Mouse (Mus musculus) left cerebral cortex, adult 11 months (tissue): Measurements from ENCODE around the gene Tead3.

Source experiments
- DNase-seq: peaks from one replicate; pipeline ENCODE4 v3.0.0; 2022; ENCODE audit warnings: low spot score

Tead3 gene

GRCm38 (mm10) chr17:28308297-28309195 lies 42.1 kb downstream of the Tead3 start:
- DNase-seq = peak; percentile 79

GRCm38 (mm10) chr17:28305172-28305571 lies 45.4 kb downstream of the Tead3 start:
- DNase-seq = no peak

DNA sequence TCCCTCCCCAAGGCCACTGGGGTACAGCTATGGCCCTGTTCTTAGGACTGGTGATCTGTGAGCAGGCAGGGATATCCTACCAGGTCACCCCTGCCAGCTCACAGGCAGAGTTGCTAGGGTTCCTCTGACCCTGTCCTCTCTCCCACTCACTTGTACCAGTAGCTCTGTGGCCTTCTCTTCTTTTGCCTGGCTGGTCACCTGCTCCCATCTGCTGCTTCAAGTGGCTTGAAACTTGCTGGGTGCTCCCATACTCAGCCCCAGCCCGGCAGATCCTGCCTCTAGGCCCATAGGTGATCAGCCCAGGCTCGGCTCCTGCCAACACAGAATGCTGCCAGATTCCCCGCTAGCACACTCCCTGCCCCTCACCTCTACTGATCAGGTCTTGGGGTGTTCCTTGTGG lies 49.8 kb downstream of the Tead3 start:
- no peak for DNase-seq

DNA sequence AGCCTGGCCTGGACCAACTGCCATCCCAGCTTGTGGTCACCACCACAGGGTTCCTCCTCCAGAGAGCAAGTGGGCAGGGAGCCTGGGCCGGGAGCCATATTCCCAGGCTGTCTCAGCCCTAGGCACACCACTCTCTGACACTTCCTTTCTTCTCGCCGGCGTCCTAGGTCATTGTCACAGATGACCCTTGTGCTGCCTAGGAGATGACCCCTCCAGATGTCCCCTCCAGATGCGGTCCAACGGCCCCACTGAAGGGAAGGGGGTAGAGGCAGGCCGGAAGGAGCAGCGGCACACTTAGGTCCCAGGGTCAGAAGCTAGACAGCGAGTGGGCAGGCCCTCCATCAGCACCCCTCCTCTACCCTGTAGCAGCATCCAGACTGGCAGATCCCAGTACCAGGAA lies 50.3 kb downstream of the Tead3 start:
- no peak for DNase-seq

DNA sequence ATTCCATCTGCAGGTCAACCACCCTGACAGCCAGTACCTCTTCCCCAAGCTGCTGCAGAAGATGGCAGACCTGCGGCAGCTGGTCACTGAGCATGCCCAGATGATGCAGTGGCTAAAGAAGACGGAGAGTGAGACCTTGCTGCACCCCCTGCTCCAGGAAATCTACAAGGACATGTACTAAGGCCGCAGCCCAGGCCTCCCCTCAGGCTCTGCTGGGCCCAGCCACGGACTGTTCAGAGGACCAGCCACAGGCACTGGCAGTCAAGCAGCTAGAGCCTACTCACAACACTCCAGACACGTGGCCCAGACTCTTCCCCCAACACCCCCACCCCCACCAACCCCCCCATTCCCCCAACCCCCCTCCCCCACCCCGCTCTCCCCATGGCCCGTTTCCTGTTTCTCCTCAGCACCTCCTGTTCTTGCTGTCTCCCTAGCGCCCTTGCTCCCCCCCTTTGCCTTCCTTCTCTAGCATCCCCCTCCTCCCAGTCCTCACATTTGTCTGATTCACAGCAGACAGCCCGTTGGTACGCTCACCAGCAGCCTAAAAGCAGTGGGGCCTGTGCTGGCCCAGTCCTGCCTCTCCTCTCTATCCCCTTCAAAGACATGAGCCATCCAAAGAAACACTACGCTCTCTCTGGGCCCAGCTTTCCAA lies 50.8 kb downstream of the Tead3 start:
- no peak for DNase-seq

DNA sequence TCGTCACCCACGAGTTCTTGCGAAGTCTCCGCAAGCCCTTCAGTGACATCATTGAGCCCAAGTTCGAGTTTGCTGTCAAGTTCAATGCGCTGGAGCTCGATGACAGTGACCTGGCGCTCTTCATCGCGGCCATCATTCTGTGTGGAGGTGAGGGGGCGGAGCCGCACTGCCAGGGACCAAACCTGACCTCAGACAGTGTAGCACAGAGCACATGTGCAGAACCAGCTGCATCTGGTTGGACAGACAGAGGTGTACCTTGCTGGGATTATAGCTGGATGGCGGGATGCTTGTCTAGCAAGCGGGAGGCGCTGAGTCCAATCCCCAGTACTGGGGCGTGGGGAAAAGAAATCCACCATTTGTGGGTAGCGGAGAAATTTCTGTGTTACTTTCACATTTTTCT lies 51.7 kb downstream of the Tead3 start:
- no peak for DNase-seq

GRCm38 (mm10) chr17:28294449-28295333 lies 55.9 kb downstream of the Tead3 start:
- peak; percentile 40 for DNase-seq

- DNase-seq = no peak
Measured at GRCm38 (mm10) chr17:28293716-28294115, 56.9 kb downstream of the Tead3 start.

GRCm38 (mm10) chr17:28291346-28291745 lies 59.3 kb downstream of the Tead3 start:
- DNase-seq = no peak

DNA sequence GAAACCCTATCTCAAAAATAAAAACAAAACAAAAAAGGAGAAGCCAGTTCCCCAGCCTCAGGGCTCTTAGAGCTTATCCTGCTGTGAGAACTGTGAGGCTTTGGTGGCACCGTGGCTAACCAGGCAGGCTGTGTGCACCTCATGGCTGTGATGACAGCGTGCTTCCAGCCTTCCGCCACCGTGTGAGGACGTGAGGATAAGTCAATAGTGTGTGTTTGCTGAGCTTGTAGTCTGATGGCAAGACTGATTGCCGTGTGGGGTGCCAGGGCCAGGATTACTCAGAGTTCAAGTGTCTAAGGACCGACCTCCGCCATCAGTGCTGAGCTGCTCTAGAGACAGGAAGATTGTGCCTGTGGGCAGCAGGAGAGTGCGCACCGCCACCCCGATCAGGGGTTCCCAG lies 59.9 kb downstream of the Tead3 start:
- no peak for DNase-seq

- no peak for DNase-seq
Measured at GRCm38 (mm10) chr17:28290262-28290661, 60.4 kb downstream of the Tead3 start.

GRCm38 (mm10) chr17:28287980-28288379 lies 62.6 kb downstream of the Tead3 start:
- no peak for DNase-seq

DNA sequence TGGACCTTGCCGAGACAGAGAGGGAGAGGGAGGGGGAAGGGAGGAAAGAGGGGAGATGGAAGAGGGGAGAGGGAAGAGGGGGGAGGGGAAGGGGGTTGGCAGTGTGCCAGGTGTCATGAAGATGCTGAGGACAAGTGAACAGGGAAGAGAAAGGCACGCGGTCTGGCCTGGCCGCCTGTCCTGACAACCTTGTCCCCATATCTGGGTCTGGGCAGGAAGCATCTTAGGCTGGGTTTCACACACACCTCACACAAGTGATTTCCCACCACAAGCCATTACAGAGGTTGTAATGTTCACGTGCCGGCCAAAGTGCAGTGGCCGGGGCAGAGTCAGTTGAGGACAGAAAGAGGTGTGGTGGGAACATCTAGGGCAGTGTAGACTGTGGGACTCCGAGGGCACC lies 63.0 kb downstream of the Tead3 start:
- DNase-seq = no peak

DNA sequence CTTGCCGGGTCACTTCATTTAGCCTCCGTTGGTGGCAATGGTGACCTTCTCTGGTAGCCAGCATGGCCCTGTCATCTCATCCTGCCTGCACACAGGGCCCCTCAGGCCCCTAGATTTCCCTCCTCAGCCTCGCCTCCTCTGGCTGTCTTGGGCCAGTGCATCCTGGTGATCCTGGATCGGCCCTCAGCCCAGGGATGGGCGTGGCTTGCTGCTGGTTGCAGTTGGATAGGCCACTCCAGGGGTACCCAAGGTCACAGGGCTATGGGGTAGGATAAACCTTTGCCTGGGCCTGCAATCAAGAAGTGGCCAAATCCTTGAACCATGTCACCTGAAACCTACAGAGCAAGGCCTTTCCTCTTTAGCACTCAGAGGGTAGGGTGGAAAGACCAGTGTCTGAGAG lies 63.7 kb downstream of the Tead3 start:
- no peak for DNase-seq

- no peak for DNase-seq
Measured at GRCm38 (mm10) chr17:28286133-28286532, 64.5 kb downstream of the Tead3 start.

- no peak for DNase-seq
Measured at GRCm38 (mm10) chr17:28283199-28283598, 67.4 kb downstream of the Tead3 start.

- no peak for DNase-seq
Measured at GRCm38 (mm10) chr17:28281866-28282441, 68.7 kb downstream of the Tead3 start.
